Mouse (Mus musculus): ENCODE results near the gene Mmgt2. TPM values are rescaled to one million over a fixed set of nuclear protein-coding genes. Genes with fewer than 3 reads are reported as not detected.

Gene Mmgt2
- polyA plus RNA-seq, 1 experiment: 3.6 TPM

DNA sequence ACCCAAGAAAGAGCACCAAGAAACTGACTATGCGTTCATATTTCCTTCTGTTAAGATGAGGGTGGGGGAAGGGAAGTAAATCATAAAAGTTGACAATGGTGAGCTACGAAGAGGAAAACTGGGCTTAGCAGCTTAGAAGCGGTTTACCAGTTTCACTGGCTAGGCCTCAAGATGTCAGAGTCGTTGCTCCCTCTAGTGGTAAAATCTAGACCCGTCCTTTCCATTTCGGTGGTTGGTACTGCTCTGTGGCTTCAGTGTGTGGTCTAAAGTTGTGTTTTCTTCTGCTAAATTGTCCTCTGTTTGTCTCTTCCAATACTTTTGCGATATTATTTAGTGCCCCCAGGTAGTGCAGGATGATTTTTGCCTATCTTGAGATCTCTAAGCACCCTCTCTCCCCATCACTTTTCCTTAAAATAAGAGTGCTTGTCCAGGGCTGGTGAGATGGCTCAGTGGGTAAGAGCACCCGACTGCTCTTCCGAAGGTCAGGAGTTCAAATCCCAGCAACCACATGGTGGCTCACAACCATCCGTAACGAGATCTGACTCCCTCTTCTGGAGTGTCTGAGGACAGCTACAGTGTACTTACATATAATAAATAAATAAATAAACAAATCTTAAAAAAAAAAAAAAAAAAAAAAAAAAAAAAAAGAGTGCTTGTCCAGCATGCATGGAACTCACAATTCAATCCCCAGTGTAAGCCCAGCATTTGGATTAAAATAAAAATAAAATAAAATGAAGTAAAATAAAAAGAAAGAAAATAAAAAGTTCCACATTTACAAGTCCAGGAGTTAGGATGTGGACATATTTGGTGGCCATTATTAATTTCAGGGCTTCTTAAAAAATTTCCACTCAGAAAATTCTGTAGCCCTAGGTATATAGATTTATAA is 45.1 kb downstream of the Mmgt2 start:
- Histone ChIP-seq H3K4me1 (ENCODE audit: control insufficient read depth, insufficient read depth, insufficient read length, low read length) (no peaks in the 10 kb centered on the region), H3K27ac (replicated peaks; ENCODE audit: low read depth, low read length) (no peak overlapping the region), H3K4me3 (ENCODE audit: insufficient read depth, low read depth, low read length) (no peak overlapping the region)

DNA sequence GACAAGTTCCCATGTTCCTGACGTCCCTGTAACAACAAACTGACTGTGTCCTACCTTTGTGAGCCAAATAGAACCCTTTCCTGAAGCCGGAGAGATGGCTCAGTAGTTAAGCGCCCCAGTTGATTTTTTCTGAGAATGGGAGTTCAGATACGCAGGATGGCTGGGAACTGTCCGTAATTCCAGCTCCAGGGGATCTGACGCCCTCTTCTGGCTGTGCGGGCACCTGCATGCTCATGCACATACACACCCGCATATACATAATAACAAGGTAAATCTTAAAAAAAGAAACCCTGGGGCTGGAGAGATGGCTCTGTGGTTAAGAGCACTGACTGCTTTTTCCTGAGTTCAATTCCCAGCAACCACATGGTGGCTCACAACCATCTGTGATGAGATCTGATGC is 46.7 kb downstream of the Mmgt2 start:
- no peak overlapping the region for H3K27ac ChIP-seq (replicated peaks; ENCODE audit: low read depth, low read length)
- H3K4me1 ChIP-seq (ENCODE audit: control insufficient read depth, insufficient read depth, insufficient read length, low read length): no peaks in the 10 kb centered on the region
- H3K4me3 ChIP-seq (ENCODE audit: insufficient read depth, low read depth, low read length): no peak overlapping the region

DNA sequence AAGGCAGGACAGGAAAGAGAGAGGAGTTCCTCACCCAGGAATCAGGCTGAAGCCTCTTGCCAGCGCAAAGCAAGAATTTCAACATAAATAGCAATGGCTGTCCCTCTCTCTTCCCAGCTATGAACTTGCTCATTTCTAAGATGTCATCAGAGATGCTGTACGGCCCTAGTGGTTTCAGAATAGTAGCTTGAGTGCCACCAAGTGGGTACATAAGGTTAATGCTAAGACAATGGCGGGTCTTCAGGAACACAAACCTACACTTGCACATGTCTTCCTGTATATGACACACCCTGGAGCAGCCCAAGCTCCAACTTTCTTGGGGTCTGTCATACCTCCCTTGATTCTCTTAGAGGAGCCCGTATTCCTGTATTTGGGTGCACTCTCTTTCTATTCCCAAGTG is 51.3 kb downstream of the Mmgt2 start:
- Histone ChIP-seq H3K27ac (replicated peaks; ENCODE audit: low read depth, low read length) (no peak overlapping the region), H3K4me3 (ENCODE audit: insufficient read depth, low read depth, low read length) (no peak overlapping the region), H3K4me1 (ENCODE audit: control insufficient read depth, insufficient read depth, insufficient read length, low read length) (no peaks in the 10 kb centered on the region)

DNA sequence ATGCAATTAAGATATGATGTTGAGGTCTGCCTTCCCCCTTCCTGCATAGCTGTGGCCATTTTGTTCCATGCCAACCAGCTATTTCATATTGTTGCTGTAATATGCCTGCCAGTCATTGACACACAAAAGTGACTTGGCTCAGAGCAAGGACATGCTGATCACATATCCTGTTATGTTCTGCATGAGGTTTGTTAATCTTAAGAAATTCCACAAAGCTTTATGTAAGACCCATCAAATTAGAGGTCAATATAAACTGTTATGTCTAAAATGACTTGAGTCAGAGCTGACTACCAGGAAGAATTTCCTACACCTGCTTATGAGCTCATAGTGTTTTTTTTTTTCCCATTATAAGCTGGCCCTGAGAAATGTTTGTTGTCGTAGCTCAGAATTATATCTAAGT is 52.8 kb downstream of the Mmgt2 start:
- H3K4me3 ChIP-seq (ENCODE audit: insufficient read depth, low read depth, low read length): no peak overlapping the region
- no peaks in the 10 kb centered on the region for H3K4me1 ChIP-seq (ENCODE audit: control insufficient read depth, insufficient read depth, insufficient read length, low read length)
- no peak overlapping the region for H3K27ac ChIP-seq (replicated peaks; ENCODE audit: low read depth, low read length)

DNA sequence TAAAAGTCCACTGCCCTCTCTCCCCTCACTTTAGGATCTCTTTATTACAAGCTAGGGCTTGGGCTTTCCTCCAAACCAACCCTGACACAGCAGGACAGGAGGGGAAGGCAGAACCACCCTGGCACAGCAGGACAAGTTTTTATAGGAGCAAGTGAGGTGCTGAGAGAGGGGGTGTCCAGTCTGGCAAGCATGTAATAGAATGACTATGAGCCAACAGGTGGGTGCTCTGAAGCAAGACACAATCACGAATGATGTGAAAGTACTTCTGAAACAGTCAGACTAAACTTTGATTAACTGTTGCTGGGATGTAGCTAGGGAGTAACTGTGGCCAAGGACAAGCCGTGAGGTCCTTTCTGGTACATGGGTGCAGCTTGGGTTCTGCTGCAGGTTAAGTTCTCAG is 57.7 kb downstream of the Mmgt2 start:
- Histone ChIP-seq H3K27ac (replicated peaks; ENCODE audit: low read depth, low read length) (no peak overlapping the region), H3K4me3 (ENCODE audit: insufficient read depth, low read depth, low read length) (no peak overlapping the region), H3K4me1 (ENCODE audit: control insufficient read depth, insufficient read depth, insufficient read length, low read length) (no peaks in the 10 kb centered on the region)

DNA sequence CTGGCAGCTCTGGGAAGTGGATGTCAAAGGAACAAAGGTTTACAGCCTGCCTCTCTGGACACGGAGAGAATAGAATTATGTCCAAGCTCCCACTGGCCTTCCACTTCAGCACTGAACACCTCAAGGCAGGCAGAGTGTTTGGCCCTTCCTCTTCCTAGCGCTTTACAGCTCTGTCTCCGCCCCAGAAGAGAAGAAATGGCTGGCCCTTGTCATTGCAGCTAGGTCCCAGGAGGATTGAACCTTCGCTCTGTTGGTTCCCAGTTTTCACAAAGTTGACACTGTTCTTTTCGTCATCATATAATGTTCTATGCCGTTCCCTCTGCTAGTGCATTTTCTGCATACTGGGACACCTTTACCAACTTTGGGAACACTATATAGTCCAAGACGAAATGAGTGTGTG is 59.8 kb downstream of the Mmgt2 start:
- H3K27ac ChIP-seq (replicated peaks; ENCODE audit: low read depth, low read length): no peak overlapping the region
- no peaks in the 10 kb centered on the region for H3K4me1 ChIP-seq (ENCODE audit: control insufficient read depth, insufficient read depth, insufficient read length, low read length)
- no peak overlapping the region for H3K4me3 ChIP-seq (ENCODE audit: insufficient read depth, low read depth, low read length)

DNA sequence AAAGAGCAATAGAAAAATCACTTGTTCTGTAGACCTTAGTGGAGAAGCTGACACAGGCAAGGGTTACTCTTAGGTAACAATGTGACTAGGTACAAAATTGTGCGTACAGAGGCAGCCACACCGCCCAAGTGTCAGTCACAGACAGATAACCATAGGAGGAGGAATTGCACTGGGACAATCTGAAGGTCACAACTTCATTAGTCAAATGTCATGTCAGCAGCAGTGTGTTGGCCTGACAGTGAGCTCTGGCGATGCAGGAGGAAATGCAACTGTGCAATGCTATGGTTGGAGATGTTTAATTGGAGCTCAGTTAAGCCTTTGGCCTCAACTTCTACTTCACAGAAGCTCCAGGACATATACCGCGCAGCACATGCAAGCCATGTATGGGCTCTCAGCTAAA is 62.2 kb downstream of the Mmgt2 start:
- no peaks in the 10 kb centered on the region for H3K4me1 ChIP-seq (ENCODE audit: control insufficient read depth, insufficient read depth, insufficient read length, low read length)
- H3K27ac ChIP-seq (replicated peaks; ENCODE audit: low read depth, low read length): no peak overlapping the region
- no peak overlapping the region for H3K4me3 ChIP-seq (ENCODE audit: insufficient read depth, low read depth, low read length)

Other genes with a start within 250 kb of the Mmgt2 start
- gene Pigl, start 190.2 kb upstream of the Mmgt2 start, polyA plus RNA-seq (2012; ENCODE audit: insufficient read depth, insufficient read length, missing spikeins): 4.2 and 4.7 TPM in 2 replicates
- 78.8 and 119 TPM in 2 replicates for gene Ncor1, start 190.1 kb upstream of the Mmgt2 start, polyA plus RNA-seq (2012; ENCODE audit: insufficient read depth, insufficient read length, missing spikeins)
- gene Cenpv, start 109.4 kb upstream of the Mmgt2 start, polyA plus RNA-seq (2012; ENCODE audit: insufficient read depth, insufficient read length, missing spikeins): 41.7 and 45.2 TPM in 2 replicates
- gene Ubb, start 97.5 kb upstream of the Mmgt2 start, polyA plus RNA-seq (2012; ENCODE audit: insufficient read depth, insufficient read length, missing spikeins): 359 and 432 TPM in 2 replicates
- 1.0 and 2.5 TPM in 2 replicates for gene Trpv2, start 74.2 kb upstream of the Mmgt2 start, polyA plus RNA-seq (2012; ENCODE audit: insufficient read depth, insufficient read length, missing spikeins)
- 1.2 TPM in 1 of 2 replicates, not detected in the other for gene Lrrc75a, start 141 bp upstream of the Mmgt2 start, polyA plus RNA-seq (2012; ENCODE audit: insufficient read depth, insufficient read length, missing spikeins)
- 0.46 and 0.91 TPM in 2 replicates for gene Zfp287, start 83.2 kb downstream of the Mmgt2 start, polyA plus RNA-seq (2012; ENCODE audit: insufficient read depth, insufficient read length, missing spikeins)
- not detected in 2 replicates for gene Gm10428, start 104.4 kb downstream of the Mmgt2 start, polyA plus RNA-seq (2012; ENCODE audit: insufficient read depth, insufficient read length, missing spikeins)
- gene Zfp286, start 140.8 kb downstream of the Mmgt2 start, polyA plus RNA-seq (2012; ENCODE audit: insufficient read depth, insufficient read length, missing spikeins): 1.1 TPM in 1 of 2 replicates, not detected in the other
- 12.2 and 19.9 TPM in 2 replicates for gene Trim16, start 171.6 kb downstream of the Mmgt2 start, polyA plus RNA-seq (2012; ENCODE audit: insufficient read depth, insufficient read length, missing spikeins)
- gene Fbxw10, start 198.4 kb downstream of the Mmgt2 start, polyA plus RNA-seq (2012; ENCODE audit: insufficient read depth, insufficient read length, missing spikeins): 0.55 TPM in 1 of 2 replicates, not detected in the other
- 16.4 and 28.5 TPM in 2 replicates for gene Tvp23b, start 230.8 kb downstream of the Mmgt2 start, polyA plus RNA-seq (2012; ENCODE audit: insufficient read depth, insufficient read length, missing spikeins)